Mouse (Mus musculus) heart, postnatal 10 days (tissue): ENCODE results near the gene Spag7. TPM values are rescaled to one million over a fixed set of nuclear protein-coding genes. Genes with fewer than 3 reads are reported as not detected.
A peak's percentile ranks its signal among the peaks of the same experiment; 100 is the strongest.

Experiments used
- DNase-seq, 2 experiments: peaks; one replicate each; pipeline ENCODE4 v3.0.0; 2021
- intact Hi-C: fragments of 180-260 bp; cut with DNase I; formaldehyde crosslinking; loops from one replicate; pipeline ENCODE4 v1.15.1; 2025
- total RNA-seq, 2 experiments: library from RNA; stranded (reverse); gene quantifications; 2 replicates each; pipeline ENCODE4 v1.2.3; 2021

Spag7 gene
- 10 to 100 TPM; 86.0 to 88.2 TPM for total RNA-seq

- intact Hi-C loops, result loop anchor here (1.0 kb wide), 1 partner anchor 31 kb away; the partner anchor contains the start of genes Inca1 and Kif1c
- DNase-seq, result peak; percentile 98 to 99
Observed at GRCm38 (mm10) chr11:70668771-70669505, at the start of gene Spag7. TSS of gene Spag7 (minus strand) at chr11:70669416.

DNA sequence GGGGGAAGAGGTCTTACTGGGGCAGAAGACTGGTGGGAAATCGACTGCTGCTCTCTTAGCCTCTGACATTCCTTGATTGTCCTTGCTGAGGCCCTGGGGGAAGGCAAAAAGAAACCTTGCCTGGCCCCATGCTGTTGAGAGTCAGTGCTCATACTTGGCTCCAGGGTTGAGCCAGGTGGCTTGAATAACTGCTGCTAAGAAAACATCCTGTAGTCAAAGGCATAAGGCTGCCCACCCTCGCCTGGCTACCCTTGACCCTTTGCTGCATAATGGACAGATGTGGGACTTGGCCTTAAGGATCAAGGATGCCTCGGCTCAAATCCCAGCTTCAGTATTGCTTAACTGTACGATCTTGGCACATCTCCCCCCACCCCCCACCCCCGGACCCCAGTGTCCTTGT, 49.3 kb upstream of the Spag7 start:
- intact Hi-C loops, result no loop called here
- DNase-seq, result no peak

DNA sequence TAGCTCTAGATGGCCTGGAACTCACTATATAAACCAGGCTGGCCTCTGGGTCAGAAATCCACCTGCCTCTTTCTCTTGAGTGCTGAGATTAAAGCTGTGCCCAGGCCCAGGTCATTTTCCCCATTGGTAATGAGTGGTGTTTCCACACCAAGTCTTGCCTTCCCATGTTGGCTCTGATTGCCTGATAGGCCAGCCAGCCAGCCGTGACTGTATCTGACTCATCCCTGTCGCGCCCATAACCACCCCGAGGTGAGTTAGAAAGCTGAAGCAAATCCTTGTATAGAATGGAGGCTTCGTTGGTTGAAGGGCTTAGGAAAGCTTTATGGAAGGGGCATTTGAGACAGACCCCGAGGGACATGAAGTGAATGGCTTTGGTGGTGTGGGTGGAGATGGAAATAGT, 46.6 kb upstream of the Spag7 start:
- DNase-seq, result no peak
- intact Hi-C loops, result no loop called here

GRCm38 (mm10) chr11:70713222-70713621, 44.0 kb upstream of the Spag7 start:
- intact Hi-C loops, result no loop called here

DNA sequence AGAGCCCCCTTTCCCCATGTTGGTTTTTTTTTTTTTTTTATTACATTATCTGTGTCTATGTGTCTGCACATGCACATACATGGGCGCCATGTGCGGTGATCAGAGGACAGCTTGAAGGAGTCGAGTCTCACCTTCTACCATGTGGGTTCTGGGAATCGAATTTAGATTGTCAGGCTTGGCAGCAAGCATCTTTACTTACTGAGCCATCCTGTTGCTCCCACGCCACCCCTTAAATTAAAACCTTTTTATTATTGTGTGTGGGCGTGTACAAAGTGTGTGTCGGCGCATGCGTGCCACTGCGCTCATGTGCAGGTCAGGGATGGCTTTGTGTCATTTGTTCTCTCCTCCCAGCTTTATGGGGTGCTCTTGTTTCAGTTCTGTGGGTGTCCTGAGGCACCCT, 41.8 kb upstream of the Spag7 start:
- intact Hi-C loops, result no loop called here
- DNase-seq, result no peak

More at GRCm38 (mm10) chr11:70713222-70713621, 44.0 kb upstream of the Spag7 start:
- DNase-seq, result no peak

GRCm38 (mm10) chr11:70706127-70706526, 36.9 kb upstream of the Spag7 start:
- no peak for DNase-seq
- intact Hi-C loops, result no loop called here

DNA sequence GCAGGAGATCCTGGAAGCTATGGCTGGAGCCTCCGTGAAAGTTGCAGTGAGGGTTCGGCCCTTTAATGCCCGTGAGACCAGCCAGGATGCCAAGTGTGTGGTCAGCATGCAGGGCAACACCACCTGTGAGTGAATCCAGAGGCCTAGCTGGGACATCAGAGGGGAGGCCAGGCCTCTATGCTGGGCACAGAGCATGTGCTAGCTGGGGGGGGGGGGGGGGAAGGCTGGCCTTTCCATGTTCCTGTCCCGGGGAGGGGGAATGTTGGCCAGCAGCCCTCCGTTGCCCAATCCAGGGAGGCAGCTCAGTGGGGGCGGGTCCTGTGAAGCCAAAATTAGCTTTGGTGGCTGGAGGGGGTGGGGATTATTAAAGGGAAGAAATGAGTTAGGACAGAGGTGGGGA, 33.6 kb upstream of the Spag7 start:
- DNase-seq, result peak; percentile 74 to 83
- intact Hi-C loops, result loop anchor here (5.0 kb wide), 1 partner anchor 55 kb away; no protein-coding TSS in a partner anchor

DNA sequence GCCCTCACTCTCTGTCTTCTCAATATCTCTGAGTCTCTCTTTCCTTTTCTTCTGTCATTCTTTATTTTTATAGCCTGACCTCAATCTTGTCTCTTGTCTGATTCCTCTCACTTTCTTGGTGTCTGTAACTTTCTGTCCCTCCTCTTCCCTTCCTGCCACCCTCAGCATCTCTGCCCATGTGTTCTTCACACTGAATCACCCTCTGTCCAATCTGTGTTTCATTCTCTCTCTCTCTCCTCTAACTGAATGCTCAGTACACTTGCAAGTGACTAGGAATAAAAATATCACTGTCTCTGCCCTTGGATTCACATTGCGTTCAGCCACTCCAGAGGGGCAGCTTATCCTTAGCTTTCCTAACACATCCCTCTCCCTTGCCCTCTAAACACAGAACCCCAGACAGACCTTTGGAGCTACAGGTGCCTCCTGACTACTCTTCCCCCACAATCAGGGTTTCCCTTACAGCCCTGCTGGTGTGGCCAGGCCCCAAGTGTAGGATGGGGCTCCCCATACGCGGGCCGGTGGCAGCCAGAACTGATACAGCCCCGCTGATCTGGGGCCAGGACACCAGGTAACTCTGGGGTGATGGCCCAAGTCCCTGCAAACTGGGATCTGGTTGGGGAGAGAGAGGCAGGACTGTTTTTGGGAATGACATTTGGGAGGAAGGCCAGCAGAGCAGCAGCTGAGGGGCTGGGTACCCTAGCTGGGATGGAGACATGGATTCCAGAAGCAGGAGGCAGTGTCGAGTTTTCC, 32.9 kb upstream of the Spag7 start:
- peak; percentile 32 to 36 for DNase-seq
- intact Hi-C loops, result loop anchor here (2.0 to 5.0 kb wide), 2 partner anchors 55 kb away; partner anchors contain the start of genes Rnf167 and Slc25a11

DNA sequence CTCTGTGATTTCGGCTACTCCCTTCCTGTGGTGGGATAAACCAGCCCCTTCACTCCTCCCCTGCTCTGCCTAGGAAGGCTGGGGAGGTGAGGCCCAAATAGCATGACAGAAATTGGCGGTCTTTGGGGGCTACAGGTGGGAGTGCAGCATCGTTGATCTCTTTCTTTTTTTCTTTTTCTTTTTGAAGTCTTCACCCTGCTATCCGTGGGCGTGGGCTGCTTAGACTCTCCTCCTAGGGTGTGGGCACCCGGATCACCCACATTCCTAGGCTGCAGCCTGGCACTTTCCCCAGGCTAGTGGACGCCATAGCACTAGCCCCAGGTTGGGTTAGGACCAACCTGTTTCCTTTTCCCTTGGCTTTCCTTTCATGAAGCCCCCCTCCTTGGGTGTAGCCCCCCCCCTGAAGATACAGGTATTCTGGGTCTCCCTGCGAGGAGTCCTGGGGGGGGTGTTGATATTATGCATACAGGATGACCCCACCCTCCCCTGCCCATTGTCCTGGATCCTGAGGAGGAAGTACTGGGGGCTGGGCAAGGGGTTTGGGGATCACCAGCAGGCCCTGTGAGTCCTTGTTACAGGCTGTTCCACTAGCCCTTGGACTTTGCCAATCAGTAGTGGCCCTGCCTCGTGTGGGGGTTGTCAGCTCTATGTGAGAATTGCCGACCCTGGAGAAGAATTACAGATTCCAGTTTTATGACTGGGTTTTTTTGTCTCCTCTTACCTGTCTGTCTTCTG, 32.2 kb upstream of the Spag7 start:
- DNase-seq, result peak; percentile 30 to 36
- intact Hi-C loops, result loop anchor here (2.0 to 5.0 kb wide), 2 partner anchors 55 to 56 kb away; partner anchors contain the start of genes Rnf167 and Slc25a11

DNA sequence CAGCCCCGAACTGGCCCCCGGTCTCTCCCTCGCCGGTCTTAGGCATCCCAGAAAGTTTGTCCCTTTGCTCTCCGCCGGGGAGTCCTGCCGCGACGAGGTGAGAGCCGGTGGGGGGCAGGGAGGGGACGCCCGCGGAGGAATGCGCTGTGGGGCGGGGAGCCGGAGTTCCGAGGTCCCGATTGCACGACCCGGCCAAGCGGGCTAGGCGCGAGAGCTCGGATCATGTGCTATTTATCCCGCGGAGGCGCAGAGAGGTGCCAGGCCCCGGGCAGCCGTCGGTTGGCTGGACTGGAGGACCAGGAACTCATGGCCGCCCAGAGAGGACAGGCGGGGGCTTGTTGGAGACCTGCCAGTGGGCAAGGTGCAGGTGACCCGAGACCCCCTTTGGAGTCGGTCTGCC, 31.4 kb upstream of the Spag7 start:
- intact Hi-C loops, result loop anchor here (1.0 to 5.0 kb wide), 3 partner anchors 31 to 57 kb away; partner anchors contain the start of genes Rnf167, Slc25a11 and Spag7

DNA sequence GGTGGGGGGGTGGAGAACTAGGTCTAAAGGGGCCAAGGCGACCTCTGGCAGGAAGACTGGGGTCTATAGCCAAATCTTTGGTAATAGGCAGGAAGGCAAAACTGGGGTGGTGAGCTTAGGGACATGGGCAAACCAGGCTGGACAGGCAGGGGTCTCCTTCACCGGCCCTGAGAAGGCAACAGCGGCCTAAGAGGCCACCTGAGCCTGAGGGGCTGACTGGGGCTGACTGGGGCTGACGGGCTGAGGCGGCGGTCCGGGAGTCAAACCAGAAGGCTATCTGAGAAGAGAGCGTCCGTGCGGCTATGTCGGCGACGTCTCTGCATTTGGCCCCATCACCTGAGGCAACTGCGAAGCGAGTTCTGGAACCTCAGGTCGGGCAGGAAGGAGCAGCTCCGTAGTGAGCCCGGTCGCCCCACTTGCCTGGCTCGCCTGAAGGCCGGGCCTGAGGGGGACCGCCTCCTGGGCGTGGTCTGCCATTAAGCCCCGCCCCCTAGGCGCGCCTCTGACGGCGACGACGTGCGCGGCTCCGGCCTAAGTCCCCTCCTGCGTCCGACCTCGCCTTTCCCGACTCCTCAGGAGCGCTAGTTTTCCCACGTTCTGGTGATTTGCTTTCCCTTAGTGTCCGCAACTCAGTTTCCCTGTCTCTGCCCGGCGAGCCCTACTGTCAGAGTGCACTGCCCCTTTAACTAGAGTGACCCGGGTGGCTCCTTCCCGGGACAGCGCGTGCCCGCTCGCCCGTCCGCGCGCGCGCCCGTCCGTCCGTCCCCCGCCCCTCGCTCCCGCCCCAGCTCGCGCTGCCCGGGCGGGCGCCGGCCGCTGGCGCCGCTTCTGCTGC, 30.7 kb upstream of the Spag7 start, which contains the start of the genes Inca1 and Kif1c:
Gene Inca1 (minus strand): TSS at position 434 of the 835 bp plus-strand sequence.
Gene Kif1c (plus strand): TSS at position 827 of the 835 bp plus-strand sequence.
- intact Hi-C loops, result loop anchor here (1.0 to 5.0 kb wide), 3 partner anchors 31 to 57 kb away; partner anchors contain the start of genes Rnf167, Slc25a11 and Spag7
- DNase-seq, result peak; percentile 97 to 98

More for the DNA sequence above, 31.4 kb upstream of the Spag7 start:
- DNase-seq, result peak; percentile 86 to 87

DNA sequence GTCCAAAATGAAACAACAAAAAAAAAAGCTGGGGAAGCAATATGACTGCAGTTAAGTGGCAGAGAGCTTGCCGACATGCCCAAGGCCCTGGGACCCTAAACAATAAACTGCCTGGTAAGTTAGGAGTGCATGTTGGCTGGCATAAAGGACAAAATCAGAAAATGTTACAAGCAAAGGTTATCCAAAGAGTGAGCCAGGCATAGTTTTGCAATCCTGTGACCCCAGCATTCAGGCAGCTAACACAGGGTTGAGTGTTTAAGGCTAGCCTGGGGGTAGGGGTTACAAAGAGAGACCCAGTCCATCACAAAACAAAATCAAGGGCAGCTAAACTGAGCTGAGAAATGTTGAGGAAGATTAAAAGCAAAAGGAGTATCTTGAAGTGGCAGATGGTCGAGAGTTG, 29.8 kb upstream of the Spag7 start:
- no peak for DNase-seq
- intact Hi-C loops, result no loop called here

- no peak for DNase-seq
- intact Hi-C loops, result no loop called here
Observed at GRCm38 (mm10) chr11:70697376-70697775, 28.2 kb upstream of the Spag7 start.

- no peak for DNase-seq
- intact Hi-C loops, result no loop called here
Observed at GRCm38 (mm10) chr11:70693504-70693903, 24.3 kb upstream of the Spag7 start.

DNA sequence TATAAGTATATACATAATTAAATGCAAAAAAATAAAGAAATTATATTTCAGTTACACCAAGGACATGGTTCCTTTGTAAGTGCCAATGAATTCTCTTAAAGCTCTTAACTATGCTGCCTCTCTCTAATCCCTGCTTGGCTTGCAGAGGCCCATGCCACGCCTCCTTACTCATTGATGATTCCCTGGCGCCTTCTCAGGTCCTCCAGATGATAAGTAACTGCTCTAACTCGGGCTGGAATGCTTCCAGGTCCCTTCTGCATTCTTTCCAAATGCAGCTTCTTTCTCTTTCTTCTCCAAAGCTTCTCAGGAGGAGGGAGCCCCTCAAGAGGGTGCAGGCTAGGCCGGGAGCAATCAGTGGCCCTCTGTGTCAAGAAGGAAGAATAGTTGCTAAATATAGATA, 20.4 kb upstream of the Spag7 start:
- intact Hi-C loops, result no loop called here
- DNase-seq, result no peak

GRCm38 (mm10) chr11:70688372-70688771, 19.2 kb upstream of the Spag7 start:
- intact Hi-C loops, result no loop called here
- DNase-seq, result peak in 1 of 2 experiments; percentile 29

DNA sequence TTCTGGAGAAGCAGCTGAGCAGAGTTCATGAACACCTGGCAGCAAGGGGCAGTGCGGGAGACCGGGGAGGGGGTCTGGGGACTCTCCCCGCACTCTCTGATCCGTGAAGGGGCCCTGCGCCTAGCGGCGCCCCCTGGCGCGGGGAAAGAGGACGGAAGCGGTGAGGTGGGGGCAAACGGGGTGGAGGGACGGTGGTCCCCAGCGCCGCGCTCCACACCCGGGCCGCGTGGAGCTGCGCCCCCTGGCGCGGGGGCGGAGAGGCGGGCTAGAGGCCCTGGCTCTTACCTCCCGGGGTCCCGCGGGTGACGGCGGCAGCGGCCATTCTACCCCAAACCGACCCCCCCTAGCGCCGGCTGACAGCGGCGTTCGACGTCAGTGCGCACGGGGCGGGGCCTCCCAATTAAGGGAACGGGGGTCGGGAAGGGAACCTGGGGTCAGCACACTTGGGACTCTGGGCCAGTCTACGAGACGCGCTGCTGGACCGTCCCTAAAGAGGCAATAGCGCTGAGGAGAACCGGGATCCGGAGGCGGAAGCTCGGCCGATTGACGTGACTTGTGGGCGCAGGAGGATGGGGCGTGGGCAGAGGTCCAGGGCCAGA, 18.5 kb upstream of the Spag7 start, which contains the start of gene Camta2:
Gene Camta2 (minus strand): TSS at position 505 of the 599 bp plus-strand sequence.
- peak; percentile 94 for DNase-seq
- intact Hi-C loops, result loop anchor here (2.0 kb wide), 1 partner anchor 17 kb away; no protein-coding TSS in a partner anchor

DNA sequence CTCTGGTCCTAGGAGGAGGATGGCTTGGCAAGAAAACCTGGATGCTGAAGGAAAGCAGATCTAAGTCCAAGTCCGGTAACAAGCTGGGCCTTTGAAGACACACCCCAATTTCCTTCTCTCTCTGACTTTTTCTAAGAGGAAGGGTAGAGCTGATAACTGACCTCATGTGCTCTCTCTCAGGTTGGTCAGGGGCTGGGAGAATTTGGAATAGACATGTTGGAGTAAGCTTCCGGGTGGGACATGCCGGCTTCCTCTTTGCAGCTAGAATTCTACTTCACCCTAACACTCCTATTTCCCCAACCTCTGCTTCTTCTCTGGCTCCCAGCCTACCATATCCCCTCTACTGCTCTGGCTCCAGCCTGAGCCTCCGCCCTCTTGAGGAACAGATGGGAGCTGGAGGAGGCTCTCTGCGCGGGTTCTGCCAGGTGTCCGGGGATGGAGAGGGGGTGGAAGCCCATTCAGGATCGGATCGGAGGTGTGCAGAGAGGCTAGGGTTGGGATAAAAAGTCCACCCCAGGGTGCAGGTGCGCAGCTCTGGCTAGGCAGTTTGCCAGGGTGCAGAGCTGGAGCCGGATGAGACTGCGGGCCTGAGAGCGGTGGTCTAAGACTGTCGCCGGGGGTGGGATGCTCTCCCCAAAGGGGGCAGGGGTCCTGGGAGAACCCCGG, 17.8 kb upstream of the Spag7 start:
- DNase-seq, result peak in 1 of 2 experiments; percentile 51
- intact Hi-C loops, result loop anchor here (2.0 kb wide), 1 partner anchor 16 kb away; no protein-coding TSS in a partner anchor
